Comparison of ENCODE assay signal across 17 mouse cellular contexts in genomic region chr19:50603882-50604281, GRCm38 (mm10).
DNase-seq lines count a peak whose midpoint lies in the region; ATAC-seq lines count a peak whose summit lies in the region.
"Had no signal": no experiment of that assay in that cellular context is flagged by ENCODE, and none has a peak within 500 bp of the region (broad histone marks: within the 10 kb centered on the region; RNA-seq: fewer than 3 reads in every experiment).

No protein-coding gene starts in this region.

- no peak overlapping the region for H3K4me2 ChIP-seq in heart, embryonic 16.5 days (ENCODE audit: low read depth, low read length)
- no peak overlapping the region for H3K4me2 ChIP-seq in heart, embryonic 11.5 days
- no peak overlapping the region for H3K4me2 ChIP-seq in lung, embryonic 15.5 days
- H3K4me2 ChIP-seq: limb, embryonic 13.5 days; midbrain, embryonic 13.5 days had no signal

- H3K9ac ChIP-seq in heart, embryonic 16.5 days (ENCODE audit: low read length), result no peak overlapping the region
- H3K9ac ChIP-seq in heart, embryonic 11.5 days (ENCODE audit: low read depth, low read length), result no peak overlapping the region
- H3K9ac ChIP-seq in lung, embryonic 15.5 days, result no peak overlapping the region
- H3K9ac ChIP-seq: limb, embryonic 13.5 days; midbrain, embryonic 13.5 days had no signal

- whole genome bisulfite sequencing in heart, embryonic 16.5 days, result 17% methylated on average over 4 of the region's 4 CpGs
- WGBS in heart, embryonic 11.5 days (ENCODE audit: insufficient replicate concordance), result 36% methylated on average over 4 of the region's 4 CpGs
- 20% methylated on average over 4 of the region's 4 CpGs for WGBS in lung, embryonic 15.5 days

- no peaks in the 10 kb centered on the region for H3K36me3 ChIP-seq in heart, embryonic 16.5 days (ENCODE audit: control insufficient read depth, insufficient read depth)
- H3K36me3 ChIP-seq in heart, embryonic 11.5 days (ENCODE audit: control insufficient read depth, insufficient read depth, low read length), result no peaks in the 10 kb centered on the region
- H3K36me3 ChIP-seq in lung, embryonic 15.5 days, result no peaks in the 10 kb centered on the region
- H3K36me3 ChIP-seq: forebrain, embryonic 10.5 days; G1E; limb, embryonic 13.5 days; midbrain, embryonic 13.5 days had no signal

- peak; percentile 0 to 1 for DNase-seq in adrenal gland, postnatal 36 days
- no peak for DNase-seq in adrenal gland, adult 2 months
- no peak for DNase-seq in lung, postnatal 10 days
- peak; percentile 50 for DNase-seq in Muller cell, postnatal 12 days (ENCODE audit: inconsistent ontology term)
- DNase-seq in B cell, adult 2 months, result no peak
- DNase-seq: adrenal gland, adult 8-10 months; gastrocnemius, adult 2 months; lung, postnatal 14 days; thymus, adult 2 months had no signal

- no peaks in the 10 kb centered on the region for H3K9me3 ChIP-seq in heart, embryonic 16.5 days (replicated peaks; ENCODE audit: control insufficient read depth, low read length)
- H3K9me3 ChIP-seq in heart, embryonic 11.5 days (replicated peaks; ENCODE audit: control insufficient read depth, low read length), result no peaks in the 10 kb centered on the region
- H3K9me3 ChIP-seq in lung, embryonic 15.5 days, result no peaks in the 10 kb centered on the region
- H3K9me3 ChIP-seq: forebrain, embryonic 10.5 days; G1E; limb, embryonic 13.5 days; midbrain, embryonic 13.5 days had no signal

- no peak overlapping the region for H3K27ac ChIP-seq in heart, embryonic 16.5 days (ENCODE audit: low read length)
- no peak overlapping the region for H3K27ac ChIP-seq in heart, embryonic 11.5 days (ENCODE audit: low read depth, low read length)
- H3K27ac ChIP-seq in lung, embryonic 15.5 days, result no peak overlapping the region
- H3K27ac ChIP-seq: forebrain, embryonic 10.5 days; gastrocnemius, adult 2 months; limb, embryonic 13.5 days; midbrain, embryonic 13.5 days had no signal

- H3K4me1 ChIP-seq in heart, embryonic 16.5 days (ENCODE audit: control insufficient read depth, insufficient read depth, low read length), result peaks cover 2% of the 10 kb centered on the region; the same call in 1 of the 2 replicates
- H3K4me1 ChIP-seq in heart, embryonic 11.5 days (ENCODE audit: control insufficient read depth, insufficient read depth, low read length), result 0 out of 2 replicates have a peak, but pooled peaks cover 3% of the 10 kb centered on the region
- H3K4me1 ChIP-seq in lung, embryonic 15.5 days, result no peaks in the 10 kb centered on the region
- H3K4me1 ChIP-seq: forebrain, embryonic 10.5 days; limb, embryonic 13.5 days; midbrain, embryonic 13.5 days had no signal

- H3K4me3 ChIP-seq in heart, embryonic 16.5 days (ENCODE audit: low read length), result no peak overlapping the region
- no peak overlapping the region for H3K4me3 ChIP-seq in heart, embryonic 11.5 days (ENCODE audit: low read depth, low read length)
- H3K4me3 ChIP-seq in lung, embryonic 15.5 days, result no peak overlapping the region
- H3K4me3 ChIP-seq: forebrain, embryonic 10.5 days; gastrocnemius, adult 2 months; limb, embryonic 13.5 days; midbrain, embryonic 13.5 days had no signal

- H3K27me3 ChIP-seq in heart, embryonic 16.5 days (ENCODE audit: control insufficient read depth, insufficient read depth, low read length), result no peaks in the 10 kb centered on the region
- no peaks in the 10 kb centered on the region for H3K27me3 ChIP-seq in heart, embryonic 11.5 days (ENCODE audit: control insufficient read depth, insufficient read depth, low read length)
- no peaks in the 10 kb centered on the region for H3K27me3 ChIP-seq in lung, embryonic 15.5 days
- H3K27me3 ChIP-seq: limb, embryonic 13.5 days; midbrain, embryonic 13.5 days had no signal

- ATAC-seq in heart, embryonic 16.5 days (replicated peaks; ENCODE audit: extremely low read depth, insufficient read depth, low FRiP score), result peak; percentile 69
- no peak for ATAC-seq in heart, embryonic 11.5 days (replicated peaks; ENCODE audit: insufficient number of reproducible peaks, low FRiP score, low TSS enrichment)
- ATAC-seq in lung, embryonic 15.5 days (ENCODE audit: borderline replicate concordance, extremely low read depth, low FRiP score, low TSS enrichment), result peak; percentile 42; the same call in 1 of the 2 replicates
- ATAC-seq: intestine, embryonic 16.5 days; midbrain, embryonic 13.5 days had no signal

Comparison
In these comparisons a context has a peak if more than half of its experiments do, and no peak if none do; other contexts are left out.
1. DNase-seq: peak in adrenal gland, postnatal 36 days (2 of 2) and Muller cell, postnatal 12 days (single experiment); none in adrenal gland, adult 2 months (single experiment), lung, postnatal 10 days (single experiment) and B cell, adult 2 months (0 of 2).